Mouse (Mus musculus) spleen, adult 2 months (tissue): Measurements from ENCODE around the gene Camta1.

Experiments used
- CTCF ChIP-seq: fragments of 200-500 bp; IDR thresholded peaks from 2 replicates; pipeline ENCODE4 v1.5.1; 2011; ENCODE audit warnings: mild to moderate bottlenecking, inconsistent platforms; ENCODE audit not compliant: insufficient read depth, insufficient read length, insufficient replicate concordance; ENCODE audit errors: extremely low read depth
- POLR2A ChIP-seq: fragments of 200-500 bp; IDR thresholded peaks from 2 replicates; pipeline ENCODE4 v1.6.1; 2011; ENCODE audit warnings: low read depth, low read length, inconsistent platforms

GRCm38 (mm10) chr4:151535916-151536450 lies 325.7 kb downstream of the Camta1 start:
- no peak for TF ChIP-seq CTCF
- TF ChIP-seq POLR2A: no peak
